Mouse (Mus musculus) T-helper 1 cell (primary cell): Measurements from ENCODE around the gene Whamm.

ENCODE experiments used
- in situ Hi-C: fragments of 300-600 bp; cut with MboI, MseI; formaldehyde crosslinking; loops from one replicate; pipeline ENCODE4 v1.15.1; 2025; ENCODE audit warnings: high pct_unique_total_duplicates

The Whamm gene

DNA sequence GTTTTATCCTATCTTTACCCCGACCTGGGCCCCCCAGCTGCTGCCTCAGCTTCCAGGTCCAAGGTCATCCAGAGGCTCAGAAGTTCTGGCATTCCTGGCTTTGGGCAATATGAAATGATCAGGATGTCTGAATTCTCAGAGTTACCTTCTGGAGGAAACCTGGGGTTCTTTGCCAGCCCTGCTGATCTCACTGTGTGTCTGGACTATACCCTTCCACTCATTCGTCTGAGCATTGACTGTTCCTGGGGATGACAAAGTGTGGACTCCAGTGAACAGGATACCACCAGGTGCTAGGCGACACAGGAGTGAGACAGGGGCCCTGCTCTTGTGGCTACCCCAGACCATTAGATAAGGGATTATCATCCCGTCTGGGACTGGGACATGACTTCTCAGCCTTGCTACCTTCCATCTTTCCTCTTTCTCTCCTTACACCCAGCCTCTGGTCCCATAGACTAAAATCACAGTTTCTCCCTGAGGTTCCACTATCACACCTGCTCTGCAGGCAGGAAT lies 7.5 kb upstream of the Whamm start:
- in situ Hi-C loops, result no loop called here

DNA sequence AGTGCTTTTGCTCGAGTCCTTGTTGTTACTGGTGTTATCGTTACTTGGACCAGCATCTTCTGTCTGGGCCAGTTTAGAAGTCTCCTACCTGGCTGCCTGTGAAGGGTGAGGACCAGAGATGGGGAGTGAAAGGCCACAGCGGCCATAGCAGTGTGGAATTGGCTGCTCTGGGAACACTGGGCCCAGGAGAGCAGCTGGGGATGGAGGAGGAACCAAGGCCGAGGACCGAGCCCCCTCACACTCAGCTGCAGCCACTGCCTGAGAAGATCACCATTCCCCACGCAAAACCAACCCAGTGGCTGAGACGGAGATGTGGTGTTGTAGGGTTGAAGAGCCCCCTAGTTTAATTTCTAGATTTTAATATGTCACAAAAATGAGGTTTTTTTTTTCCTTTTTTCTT lies 6.3 kb upstream of the Whamm start:
- in situ Hi-C loops, result no loop called here

DNA sequence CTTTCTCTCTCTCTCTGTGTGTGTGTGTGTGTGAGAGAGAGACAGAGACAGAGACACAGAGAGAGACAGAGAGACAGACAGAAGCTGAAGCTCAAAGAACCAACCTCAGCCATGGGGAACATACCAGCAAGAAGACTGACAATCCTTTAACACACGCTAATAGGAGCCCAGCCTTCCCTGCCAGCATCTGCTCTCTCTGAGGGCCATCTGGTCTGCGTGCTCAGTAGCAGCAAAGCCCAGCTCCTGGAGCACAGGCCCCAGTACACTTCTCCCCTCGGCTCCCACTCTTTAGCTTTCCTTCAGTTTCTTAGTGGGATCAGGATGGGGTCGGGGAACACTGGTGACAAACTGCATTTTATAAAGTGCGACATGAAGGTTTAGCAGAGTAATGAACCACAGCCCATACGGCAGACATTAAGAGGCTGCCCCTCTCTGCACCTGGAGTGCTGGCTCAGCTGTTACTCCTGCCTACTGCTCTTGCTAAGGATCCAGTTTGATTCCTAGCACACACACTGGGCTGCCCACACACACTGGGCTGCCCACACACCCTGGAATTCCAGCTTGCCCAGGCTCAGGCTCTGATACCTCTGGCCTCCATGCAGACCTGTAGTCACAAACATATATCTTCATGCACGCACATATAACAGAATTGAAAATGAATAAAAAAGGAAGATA lies 5.5 kb upstream of the Whamm start:
- in situ Hi-C loops, result no loop called here

DNA sequence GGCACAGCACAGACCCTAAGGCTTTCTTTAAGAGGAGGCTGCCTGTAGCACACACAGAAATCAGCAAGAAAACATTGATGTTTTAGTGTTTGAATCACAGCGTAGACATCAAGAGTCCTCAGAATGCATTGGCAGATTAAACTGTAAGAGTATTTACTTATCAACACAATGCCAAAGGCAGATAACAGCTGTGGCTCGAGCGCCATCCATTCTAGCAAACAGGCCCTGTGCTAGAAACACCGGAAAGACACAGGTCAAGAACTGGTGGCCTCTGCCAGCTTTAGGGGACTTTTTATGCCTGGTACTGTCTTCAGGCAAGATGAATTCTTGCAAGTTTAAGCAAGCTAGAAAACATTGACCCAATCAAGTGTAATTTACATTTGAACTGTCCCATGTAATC lies 4.7 kb upstream of the Whamm start:
- in situ Hi-C loops, result no loop called here

DNA sequence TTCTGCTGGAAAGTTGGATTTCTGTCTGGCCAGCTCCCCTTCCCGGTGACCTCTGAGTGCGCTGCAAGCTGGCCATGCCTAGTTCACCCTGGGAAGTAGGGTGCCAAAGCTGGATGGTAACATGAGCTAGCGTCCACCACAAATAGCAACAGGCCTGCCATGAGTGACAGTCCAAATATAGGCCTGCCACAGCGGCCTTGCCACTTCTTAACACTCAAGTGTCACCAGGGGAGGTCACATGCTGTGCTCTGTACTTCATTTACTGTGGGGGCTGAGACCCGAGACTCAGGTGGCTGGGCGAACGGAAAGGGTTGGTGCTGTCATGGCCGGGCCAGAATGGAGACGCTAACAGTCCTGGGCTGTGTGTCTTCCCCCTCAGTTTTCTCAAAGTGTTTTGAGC lies 4.2 kb upstream of the Whamm start, which contains the start of gene Fsd2:
TSS of gene Fsd2 (minus strand) at position 53 of the 400 bp plus-strand sequence.
- in situ Hi-C loops, result no loop called here

DNA sequence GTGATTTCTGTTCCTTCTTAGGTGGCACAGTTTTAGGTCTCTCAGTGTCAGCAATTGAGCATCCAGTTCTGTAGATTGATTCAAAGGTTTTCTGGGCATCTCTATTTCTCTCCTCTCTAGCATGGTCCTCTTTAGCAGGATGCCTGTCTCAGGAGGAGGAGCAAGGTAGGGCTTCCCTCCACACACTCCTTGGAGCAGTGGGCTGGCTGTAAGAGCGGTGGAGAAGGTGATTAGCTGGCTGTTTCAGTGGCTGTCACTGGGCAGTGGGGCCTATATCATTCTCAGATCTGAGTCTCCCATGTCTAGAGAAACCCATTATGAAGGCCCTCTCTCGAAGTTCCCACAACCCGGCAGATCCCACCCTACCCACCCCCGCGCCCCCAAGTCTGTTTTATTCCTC lies 3.7 kb upstream of the Whamm start:
- in situ Hi-C loops, result no loop called here

DNA sequence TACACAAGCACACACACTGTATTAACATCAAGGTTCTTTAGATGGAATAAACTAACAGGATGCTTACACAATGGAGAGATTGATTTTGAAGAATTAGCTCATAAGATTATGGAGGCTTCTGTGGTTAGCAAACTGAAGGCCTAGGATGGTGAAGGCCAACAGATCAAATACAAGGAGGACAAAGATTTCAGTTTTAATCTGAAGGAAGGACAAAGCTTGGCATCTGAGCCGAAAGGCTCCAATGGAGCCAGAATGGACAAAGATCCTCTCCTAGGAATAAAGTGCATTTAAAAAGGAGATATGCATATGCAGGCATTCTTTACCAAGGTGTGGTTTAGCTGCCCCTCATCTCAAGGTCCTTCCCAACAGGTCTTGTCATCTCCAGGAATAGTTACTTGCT lies 1.2 kb upstream of the Whamm start:
- in situ Hi-C loops, result no loop called here

DNA sequence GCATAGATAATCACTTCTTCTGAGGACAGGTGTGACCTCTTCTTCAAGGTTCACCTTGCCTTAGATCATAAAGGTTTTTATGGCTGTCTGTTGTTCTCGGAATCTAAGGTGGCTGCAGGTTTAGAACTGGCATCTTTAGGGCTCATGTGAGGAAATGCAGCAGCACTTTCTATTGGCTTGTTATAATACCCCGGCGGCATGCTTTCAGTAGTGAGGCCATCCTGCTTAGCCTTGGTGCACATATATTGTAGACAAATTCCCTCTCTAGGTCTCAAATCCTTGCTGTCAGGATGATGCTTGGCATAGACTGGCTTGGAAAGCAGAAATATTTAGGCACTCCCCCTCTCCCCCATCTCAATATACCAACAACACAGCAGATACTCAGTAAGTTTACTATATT lies 795 bp upstream of the Whamm start:
- in situ Hi-C loops, result no loop called here

DNA sequence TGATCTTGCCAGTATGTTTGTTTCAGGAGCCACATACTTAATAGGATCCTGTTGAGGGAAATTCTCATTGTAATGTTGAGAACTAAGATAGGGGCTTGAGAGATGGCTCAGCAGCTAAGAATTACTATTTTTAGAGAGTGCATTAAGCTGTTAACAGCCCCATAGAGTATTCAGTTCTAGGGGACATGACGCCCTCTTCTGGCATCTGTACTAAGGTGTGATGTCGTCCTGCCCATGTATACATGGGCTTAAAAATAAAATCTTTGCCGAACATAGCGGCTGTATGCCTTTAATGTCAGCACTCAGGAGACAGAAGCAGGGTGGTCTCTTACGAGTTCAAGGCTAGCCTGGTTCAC lies 336 bp upstream of the Whamm start:
- in situ Hi-C loops, result no loop called here

DNA sequence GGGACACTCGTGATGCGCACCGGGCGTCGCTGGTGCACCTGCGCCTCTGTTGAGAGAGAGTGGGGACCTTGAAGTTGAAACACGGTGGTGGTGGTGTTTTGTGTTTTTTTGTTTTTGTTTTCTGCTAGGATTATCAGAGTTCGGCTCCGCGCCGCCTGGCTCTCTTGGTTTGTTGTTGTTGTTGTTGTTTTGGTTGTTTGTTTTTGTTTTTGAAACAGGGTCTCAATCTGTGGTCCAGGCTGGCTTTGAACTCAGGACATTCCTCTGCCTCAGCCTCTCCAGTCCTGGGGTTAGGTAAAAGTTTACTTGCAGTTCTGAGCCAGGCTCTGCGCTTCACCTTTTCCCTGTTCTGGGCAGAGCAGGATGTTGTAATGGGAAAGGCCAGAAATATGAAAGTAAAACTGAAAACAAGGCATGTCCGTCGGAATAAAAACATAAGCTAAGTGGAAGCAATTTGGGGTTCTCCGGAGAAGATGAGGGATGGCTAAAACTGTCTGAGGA lies 925 bp downstream of the Whamm start:
- in situ Hi-C loops, result no loop called here

DNA sequence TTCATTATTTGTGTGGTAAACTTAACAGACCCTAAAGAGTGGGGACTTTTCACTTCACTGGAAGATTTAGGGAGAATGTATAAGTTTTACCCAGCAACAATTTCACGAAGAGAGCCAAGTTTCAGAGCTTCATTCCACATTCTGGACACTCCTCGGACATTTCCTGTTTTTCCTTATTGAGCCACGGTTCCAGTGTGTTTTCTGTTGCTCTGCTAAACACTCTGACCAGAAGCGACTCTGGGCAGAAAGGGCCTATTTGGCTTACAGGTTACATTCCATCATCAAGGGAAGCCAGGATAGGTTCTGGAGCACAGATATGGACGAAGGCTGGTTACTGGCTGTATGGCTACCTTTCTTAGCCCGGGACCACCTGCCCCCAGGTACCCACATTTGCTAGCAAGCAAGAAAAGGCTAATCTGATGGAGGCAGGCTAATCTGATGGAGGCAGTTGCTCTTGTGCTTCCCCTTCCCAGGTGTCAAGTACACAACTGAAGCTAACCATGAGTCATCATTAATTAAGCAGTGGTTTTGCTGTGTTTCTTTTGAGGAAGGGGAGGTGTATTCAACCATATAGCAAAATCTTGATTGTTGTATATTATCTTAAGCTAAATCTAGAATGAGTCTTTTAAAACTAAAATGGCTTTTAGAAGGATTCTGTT lies 1.7 kb downstream of the Whamm start:
- in situ Hi-C loops, result no loop called here

DNA sequence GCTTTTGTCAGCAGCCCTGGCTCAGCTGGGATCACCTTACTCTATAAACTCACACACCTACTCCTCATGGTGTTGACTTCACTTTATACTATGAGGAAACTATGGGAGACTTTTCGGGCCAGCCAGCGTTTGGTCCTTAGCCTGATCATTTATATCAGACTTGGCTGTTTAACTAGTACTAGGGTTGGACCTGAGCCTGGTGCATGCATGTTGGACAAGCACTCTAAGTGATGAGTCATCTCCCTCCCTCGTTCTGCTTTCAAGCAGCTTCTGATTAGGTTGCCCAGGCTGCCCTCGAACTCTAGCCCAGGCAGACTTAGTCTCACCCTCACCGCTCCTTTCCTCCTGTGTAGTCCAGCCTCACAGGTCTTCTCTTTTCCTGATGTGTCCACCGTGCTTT lies 2.3 kb downstream of the Whamm start:
- in situ Hi-C loops, result no loop called here

DNA sequence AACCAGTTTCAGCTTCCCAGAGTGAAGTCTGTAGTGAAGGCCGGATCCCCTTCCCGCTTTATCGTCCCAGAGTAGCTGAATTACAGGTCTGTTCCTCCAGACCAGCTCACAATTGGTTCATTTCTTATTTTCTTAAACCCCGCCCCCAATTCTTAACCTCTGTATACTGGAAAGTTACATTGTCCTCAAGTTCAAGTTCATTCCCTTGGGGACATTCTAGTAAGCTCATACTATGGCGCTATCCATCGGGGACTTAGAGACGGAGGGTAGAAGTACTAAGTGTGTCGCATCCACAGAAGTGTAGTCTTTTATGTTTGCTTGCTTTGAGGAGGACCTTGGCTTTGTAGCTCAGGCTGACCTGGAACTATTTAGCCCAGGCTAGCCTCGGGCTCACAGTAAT lies 2.8 kb downstream of the Whamm start:
- in situ Hi-C loops, result no loop called here

DNA sequence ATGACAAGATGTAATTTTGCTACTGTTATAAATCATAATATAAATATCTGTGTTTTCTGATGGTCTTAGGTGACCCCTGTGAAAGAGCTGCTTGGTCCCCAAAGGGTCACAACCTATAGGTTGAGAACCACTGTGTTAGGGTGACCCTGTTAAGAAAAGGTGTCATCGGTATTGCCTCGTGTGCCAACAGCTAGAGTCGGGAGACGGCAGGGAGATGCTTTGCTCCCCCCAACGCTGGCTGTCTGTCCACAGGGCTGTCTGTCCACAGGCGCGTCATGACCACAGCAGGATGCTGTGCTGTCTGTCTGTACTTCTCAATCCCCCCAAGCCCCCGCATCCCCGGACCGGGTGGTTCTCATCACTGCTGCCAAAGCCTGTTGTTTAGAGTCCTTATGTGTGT lies 4.5 kb downstream of the Whamm start:
- in situ Hi-C loops, result no loop called here

DNA sequence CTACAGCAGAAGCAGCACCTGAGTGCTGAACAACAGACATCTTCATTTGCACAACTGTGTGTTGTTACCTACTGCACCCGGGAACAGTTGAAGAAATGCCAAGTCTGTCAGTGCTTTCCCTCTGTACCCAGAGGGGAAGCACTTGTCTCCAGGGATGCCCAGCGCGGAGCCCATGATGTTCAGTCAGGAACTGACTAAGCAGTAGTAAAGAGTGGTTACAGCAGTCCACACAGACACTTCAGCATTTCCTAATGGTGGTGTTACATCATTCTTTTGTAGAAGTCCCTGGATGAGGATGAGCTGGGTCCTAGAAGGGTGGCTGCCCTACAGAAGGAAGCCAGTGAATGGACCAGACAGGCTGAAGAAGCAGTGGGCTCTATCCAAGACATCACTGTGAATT lies 6.8 kb downstream of the Whamm start:
- in situ Hi-C loops, result no loop called here

DNA sequence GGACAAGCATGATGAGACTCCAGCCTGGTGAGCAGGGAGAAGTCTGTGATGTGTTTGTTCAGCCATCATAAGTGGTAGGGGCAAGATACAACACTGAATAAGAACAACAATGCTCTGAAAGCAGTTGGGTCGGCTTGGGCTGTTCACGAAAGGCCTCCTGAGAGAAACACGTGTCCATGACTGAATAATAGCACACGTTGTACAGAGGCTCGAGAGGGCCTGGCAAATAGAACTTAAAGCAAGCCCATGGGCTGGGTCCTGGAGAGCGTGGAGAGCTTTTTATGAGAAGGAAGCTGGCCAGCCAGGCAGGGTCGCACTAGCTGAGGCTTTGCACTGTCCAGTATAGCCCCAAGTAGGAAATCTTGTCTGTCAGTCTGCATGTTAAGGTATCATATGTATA lies 7.3 kb downstream of the Whamm start:
- in situ Hi-C loops, result no loop called here

DNA sequence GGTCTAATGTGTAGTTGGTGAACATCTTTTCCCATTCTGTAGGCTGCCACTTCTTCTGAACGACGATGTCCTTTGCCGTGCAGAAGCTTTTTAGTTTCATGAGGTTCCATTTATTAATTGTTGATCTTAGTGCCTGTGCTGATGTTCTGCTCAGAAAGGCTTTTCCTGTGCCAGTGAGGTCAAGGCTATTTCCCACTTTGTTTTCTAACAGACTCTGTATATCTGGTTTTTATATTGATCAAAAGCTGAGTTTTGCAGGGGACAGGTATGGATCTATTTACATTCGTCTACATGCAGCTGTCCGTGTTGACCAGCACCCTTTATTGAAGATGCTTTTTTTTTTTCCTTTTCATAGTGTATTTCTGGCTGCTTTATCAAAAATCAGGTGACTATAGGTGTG lies 8.2 kb downstream of the Whamm start:
- in situ Hi-C loops, result no loop called here

DNA sequence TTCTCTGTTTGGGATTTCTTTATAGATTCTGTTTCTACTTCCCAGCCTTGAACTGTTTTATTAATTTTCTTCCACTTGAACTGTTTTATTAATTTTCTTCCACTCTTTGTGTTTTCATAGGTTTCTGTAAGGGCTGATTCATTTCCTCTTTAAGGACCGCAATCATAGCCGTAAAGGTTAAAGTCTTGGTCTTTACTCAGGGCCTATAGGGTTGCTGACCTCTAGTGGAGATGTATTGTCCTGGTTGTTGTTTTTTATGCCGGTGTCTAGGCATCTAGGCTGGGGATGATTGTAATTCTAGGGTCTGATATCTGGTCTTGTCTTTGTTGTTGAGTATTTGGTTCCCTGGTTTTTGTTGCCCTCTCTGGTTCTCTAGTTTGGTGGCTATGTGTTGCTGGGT lies 12.4 kb downstream of the Whamm start:
- in situ Hi-C loops, result no loop called here

DNA sequence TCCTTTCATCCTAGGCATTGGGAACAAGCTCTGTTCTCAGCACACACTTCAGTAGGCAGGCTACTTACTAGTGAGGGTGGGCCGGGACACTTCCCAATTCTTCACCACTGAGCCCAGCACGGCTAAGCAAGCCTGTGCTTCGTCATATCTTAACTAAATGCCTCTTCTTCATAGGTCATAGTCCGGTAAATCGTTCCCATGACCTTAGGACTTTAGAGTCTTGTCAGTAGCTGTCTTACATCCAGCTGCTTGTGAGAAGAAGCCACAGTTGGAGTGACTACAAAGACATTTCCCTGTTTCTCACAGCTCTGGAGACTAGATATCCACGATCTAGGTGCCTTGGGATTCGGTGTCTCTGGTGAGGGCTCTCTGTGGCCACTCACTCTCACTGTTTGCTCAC lies 14.3 kb downstream of the Whamm start:
- in situ Hi-C loops, result no loop called here

DNA sequence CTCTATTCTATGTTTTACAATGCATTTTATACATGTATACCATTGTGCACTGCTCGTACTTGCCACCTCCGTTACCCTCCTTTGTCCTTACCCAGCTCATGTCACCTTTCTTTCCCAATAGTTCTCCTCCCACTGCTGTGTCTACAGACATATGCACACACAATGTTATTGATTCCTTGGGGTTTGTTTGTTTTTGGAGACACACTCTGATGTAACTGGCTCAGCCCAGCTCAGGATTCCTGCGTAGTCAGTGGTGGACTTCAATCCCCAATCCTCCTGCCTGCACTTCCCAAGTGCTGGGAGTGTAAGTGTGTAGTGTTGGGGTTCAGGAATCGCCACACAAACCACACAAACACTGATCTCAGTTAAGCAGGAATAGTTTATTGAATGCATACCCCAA lies 16.2 kb downstream of the Whamm start:
- in situ Hi-C loops, result no loop called here

DNA sequence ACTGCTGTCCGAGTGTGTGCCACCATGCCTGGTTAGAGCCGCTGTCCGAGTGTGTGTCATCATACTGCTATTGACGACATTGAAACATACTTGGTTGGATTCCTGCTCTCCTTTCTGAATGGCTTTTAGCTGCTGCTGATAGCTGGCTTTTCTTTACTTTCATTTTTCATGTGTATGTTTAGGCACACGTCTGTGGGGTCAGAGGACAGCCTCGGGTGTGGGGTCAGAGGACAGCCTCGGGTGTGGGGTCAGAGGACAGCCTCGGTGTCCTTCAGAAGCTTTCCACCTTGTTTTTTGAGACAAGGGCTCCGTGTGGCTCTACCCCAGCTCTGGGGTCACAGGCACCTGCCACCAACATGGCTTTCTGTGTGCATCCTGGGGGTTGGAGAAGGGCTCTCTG lies 21.6 kb downstream of the Whamm start:
- in situ Hi-C loops, result no loop called here

DNA sequence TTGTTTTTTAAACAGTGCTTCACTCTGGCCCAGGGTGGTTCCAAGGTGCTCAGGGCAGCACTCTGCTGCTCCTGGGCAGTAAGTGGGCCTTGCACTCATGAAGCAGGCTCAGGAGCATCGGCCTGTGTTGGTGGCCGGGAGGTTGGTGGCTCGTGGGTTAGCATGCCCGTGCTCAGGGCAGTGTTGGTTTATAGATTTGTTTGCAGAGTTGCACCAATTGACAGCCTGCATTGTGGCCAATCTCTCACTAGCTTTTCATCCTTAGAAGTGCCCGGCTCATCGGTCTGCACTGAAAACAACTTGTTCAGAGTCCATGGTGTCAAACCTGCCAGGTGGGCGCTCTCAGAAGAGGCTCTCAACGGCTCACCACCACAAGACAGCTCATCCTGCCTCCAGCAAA lies 22.3 kb downstream of the Whamm start:
- in situ Hi-C loops, result no loop called here

DNA sequence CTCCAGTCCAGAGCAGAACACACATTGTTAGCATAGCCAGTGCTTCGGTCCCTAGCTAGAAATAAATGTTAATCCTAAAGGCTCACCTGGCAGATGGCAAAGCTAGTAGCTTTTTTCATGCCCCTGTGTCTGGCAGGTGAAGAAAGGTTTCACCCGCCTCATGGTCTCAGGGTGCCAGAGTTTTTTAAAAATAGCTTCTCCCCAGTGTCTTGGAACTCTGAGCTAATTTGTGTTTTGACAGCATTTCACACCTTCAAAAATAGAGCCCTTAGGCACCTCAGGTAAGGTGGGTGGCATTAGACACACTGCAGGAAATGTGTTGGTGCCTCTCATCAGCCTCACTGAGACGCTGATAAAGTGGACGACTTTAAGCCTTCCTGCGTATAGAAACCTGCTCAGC lies 24.0 kb downstream of the Whamm start:
- in situ Hi-C loops, result no loop called here

DNA sequence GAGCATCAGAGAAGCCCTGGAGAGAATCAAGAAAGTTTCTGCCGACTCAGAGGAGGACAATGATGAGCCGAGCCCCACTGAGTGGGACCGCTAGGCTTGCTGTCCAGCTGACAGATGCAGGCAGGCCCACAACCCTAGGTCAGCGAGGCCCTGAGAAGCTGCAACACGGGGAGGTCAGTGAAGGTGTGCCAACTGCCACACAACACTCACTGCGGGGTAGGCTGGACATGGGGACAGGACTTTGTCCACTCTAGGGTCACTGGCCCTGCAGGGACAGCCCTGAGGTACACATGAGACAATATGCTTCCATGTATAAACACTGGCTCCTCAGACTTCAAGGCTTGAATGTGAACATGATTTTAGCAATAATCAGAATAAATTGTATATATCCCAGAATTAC lies 25.0 kb downstream of the Whamm start:
- in situ Hi-C loops, result no loop called here
